Mouse (Mus musculus) stomach, embryonic 14.5 days (tissue): ENCODE results near the gene Unc93b1. TPM values are rescaled to one million over a fixed set of nuclear protein-coding genes. Genes with fewer than 3 reads are reported as not detected.

ENCODE experiments used
- ATAC-seq: fragments of 200-750 bp; cut with Nextera tagmentation; 2 replicates; pipeline ENCODE4 v1.8.0; 2017; ENCODE audit warnings: low read depth, moderate TSS enrichment; ENCODE audit not compliant: insufficient number of reproducible peaks, insufficient read depth, low FRiP score
- H3K27ac ChIP-seq: fragments of 300-500 bp; sonication (generic); 2 replicates; pipeline ENCODE4 v1.5.1; 2014; ENCODE audit warnings: mild to moderate bottlenecking, low read length, moderate library complexity, mixed read lengths
- H3K27me3 ChIP-seq: fragments of 300-500 bp; sonication (generic); 2 replicates; pipeline ENCODE4 v1.6.1; 2014; ENCODE audit warnings: low read length, control low read depth, mixed read lengths; ENCODE audit not compliant: control insufficient read depth, insufficient read depth
- H3K36me3 ChIP-seq: fragments of 300-500 bp; sonication (generic); 2 replicates; pipeline ENCODE4 v1.6.1; 2014; ENCODE audit warnings: mild to moderate bottlenecking, control low read depth, low read length, moderate library complexity, mixed read lengths; ENCODE audit not compliant: control insufficient read depth, insufficient read depth
- H3K4me1 ChIP-seq: fragments of 300-500 bp; sonication (generic); 2 replicates; pipeline ENCODE4 v1.6.1; 2014; ENCODE audit warnings: low read length, control low read depth, mixed read lengths; ENCODE audit not compliant: control insufficient read depth, insufficient read depth
- H3K4me2 ChIP-seq: fragments of 300-500 bp; sonication (generic); replicated peaks from 2 replicates; pipeline ENCODE4 v1.6.1; 2014; ENCODE audit warnings: low read depth, low read length, control low read depth
- H3K4me3 ChIP-seq: fragments of 300-500 bp; sonication (generic); 2 replicates; pipeline ENCODE4 v1.5.1; 2014; ENCODE audit warnings: low read depth, low read length, control low read depth
- H3K9ac ChIP-seq: fragments of 300-500 bp; sonication (generic); replicated peaks from 2 replicates; pipeline ENCODE4 v1.6.1; 2014; ENCODE audit warnings: low read depth, mild to moderate bottlenecking, control low read depth, low read length, moderate library complexity, mixed read lengths
- H3K9me3 ChIP-seq: fragments of 300-500 bp; sonication (generic); 2 replicates; pipeline ENCODE4 v1.6.1; 2016; ENCODE audit warnings: low read depth, low read length, control low read depth; ENCODE audit not compliant: control insufficient read depth
- WGBS: fragments of 180-500 bp; shearing (Covaris S2); extraction: QIAGEN DNeasy Blood & Tissue Kit; methylation state at CpG from one replicate; pipeline ENCODE4 v1.1.7; 2014; 5-methylcytosine and 5-hydroxymethylcytosine counted together
- polyA plus RNA-seq: library from polyadenylated mRNA; unstranded; fragments of >200 nt; fragmentation: Nextera tagmentation; extraction: Ambion mirVana; gene quantifications from 2 replicates; pipeline ENCODE4 v1.2.1, GENCODE M21; 2014

Gene Unc93b1
- polyA plus RNA-seq, 1 experiment from 2014 or later: 15.4 TPM

DNA sequence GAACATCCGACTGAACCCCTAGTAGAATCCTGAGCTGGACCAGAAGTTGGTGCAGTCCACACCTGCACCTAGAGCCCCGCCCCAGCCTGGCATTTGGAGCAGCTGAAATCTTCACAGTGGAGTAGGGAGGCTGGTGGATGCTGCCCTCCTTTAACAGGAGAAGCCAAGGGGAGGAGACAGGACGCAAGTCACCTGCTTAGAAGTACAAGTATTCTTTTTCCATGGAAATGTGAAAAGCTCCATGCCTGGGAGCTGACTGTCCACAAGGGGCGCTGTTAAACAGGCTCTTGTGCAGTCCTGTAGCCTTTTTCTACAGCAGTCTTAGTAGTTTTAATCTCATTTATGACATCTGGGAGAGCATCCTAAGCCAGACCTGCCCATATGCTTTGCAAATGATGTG, 53.8 kb downstream of the Unc93b1 start:
- peaks cover 11% of the 10 kb centered on the region for H3K4me1 ChIP-seq
- ATAC-seq: no peak
- WGBS: 90% methylated on average over 4 of the region's 4 CpGs
- no peaks in the 10 kb centered on the region for H3K9me3 ChIP-seq
- no peak overlapping the region for H3K9ac ChIP-seq
- no peak overlapping the region for H3K4me2 ChIP-seq
- no peaks in the 10 kb centered on the region for H3K27me3 ChIP-seq
- no peak overlapping the region for H3K4me3 ChIP-seq
- no peak overlapping the region for H3K27ac ChIP-seq
- H3K36me3 ChIP-seq: no peaks in the 10 kb centered on the region

DNA sequence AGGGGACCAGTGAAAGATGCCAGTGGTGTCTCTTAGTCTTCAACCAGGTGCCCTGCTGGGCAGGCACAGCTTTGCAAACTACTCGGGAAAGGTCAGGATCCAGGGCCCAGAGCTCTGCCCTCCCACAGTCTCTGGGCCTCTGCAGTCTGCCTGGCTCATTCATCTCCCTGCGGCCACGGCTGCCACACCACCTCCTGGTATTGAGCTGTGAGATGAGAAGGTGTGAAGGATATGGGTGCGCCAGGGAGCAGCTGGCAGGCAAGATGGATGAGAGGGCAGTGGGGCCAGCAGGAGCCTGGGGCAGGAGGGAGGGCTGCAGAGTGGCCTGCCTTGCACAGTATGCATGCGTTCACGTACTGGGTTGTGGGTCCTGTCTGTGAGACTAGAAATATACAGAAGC, 55.8 kb downstream of the Unc93b1 start:
- no peak overlapping the region for H3K9ac ChIP-seq
- WGBS: 17% methylated on average over 6 of the region's 6 CpGs

GRCm38 (mm10) chr19:3991562-3991961, 56.6 kb downstream of the Unc93b1 start:
- H3K9ac ChIP-seq: no peak overlapping the region
- H3K36me3 ChIP-seq: no peaks in the 10 kb centered on the region
- 97% methylated on average over 3 of the region's 3 CpGs for WGBS
- H3K4me2 ChIP-seq: no peak overlapping the region
- peaks cover 5% of the 10 kb centered on the region for H3K4me1 ChIP-seq
- ATAC-seq: no peak
- H3K27ac ChIP-seq: no peak overlapping the region
- no peak overlapping the region for H3K4me3 ChIP-seq
- H3K9me3 ChIP-seq: no peaks in the 10 kb centered on the region
- H3K27me3 ChIP-seq: no peaks in the 10 kb centered on the region

More for the DNA sequence above, 55.8 kb downstream of the Unc93b1 start:
- no peaks in the 10 kb centered on the region for H3K9me3 ChIP-seq
- H3K27ac ChIP-seq: no peak overlapping the region
- no peaks in the 10 kb centered on the region for H3K27me3 ChIP-seq
- H3K36me3 ChIP-seq: no peaks in the 10 kb centered on the region
- peaks cover 7% of the 10 kb centered on the region for H3K4me1 ChIP-seq
- ATAC-seq: no peak
- H3K4me3 ChIP-seq: no peak overlapping the region
- no peak overlapping the region for H3K4me2 ChIP-seq

- H3K36me3 ChIP-seq: no peaks in the 10 kb centered on the region
- H3K27me3 ChIP-seq: no peaks in the 10 kb centered on the region
- H3K4me1 ChIP-seq: peaks cover under 1% of the 10 kb centered on the region; the same call in 1 of the 2 replicates
- H3K27ac ChIP-seq: no peak overlapping the region
- no peak overlapping the region for H3K4me3 ChIP-seq
- no peak overlapping the region for H3K9ac ChIP-seq
- no peak for ATAC-seq
- no peak overlapping the region for H3K4me2 ChIP-seq
- 80% methylated on average over 3 of the region's 3 CpGs for WGBS
- no peaks in the 10 kb centered on the region for H3K9me3 ChIP-seq
These were observed 57.0 kb downstream of the Unc93b1 start for GRCm38 (mm10) chr19:3991966-3992365.

- H3K4me2 ChIP-seq: no peak within 1 kb of the TSS
- no peak within 1 kb of the TSS for H3K4me3 ChIP-seq
- H3K4me1 ChIP-seq: no peaks in the 10 kb centered on the region
- no peak within 1 kb of the TSS for H3K9ac ChIP-seq
- no peaks in the 10 kb centered on the region for H3K9me3 ChIP-seq
- no peak for ATAC-seq
- H3K27me3 ChIP-seq: no peaks in the 10 kb centered on the region
- no peaks in the 10 kb centered on the region for H3K36me3 ChIP-seq
- no peak within 1 kb of the TSS for H3K27ac ChIP-seq
- WGBS: 64% methylated on average over 5 of the region's 5 CpGs
These were observed 57.4 kb downstream of the Unc93b1 start, which contains the start of gene Tbx10 for GRCm38 (mm10) chr19:3992416-3992815. TSS of gene Tbx10 (plus strand) at chr19:3992752.

DNA sequence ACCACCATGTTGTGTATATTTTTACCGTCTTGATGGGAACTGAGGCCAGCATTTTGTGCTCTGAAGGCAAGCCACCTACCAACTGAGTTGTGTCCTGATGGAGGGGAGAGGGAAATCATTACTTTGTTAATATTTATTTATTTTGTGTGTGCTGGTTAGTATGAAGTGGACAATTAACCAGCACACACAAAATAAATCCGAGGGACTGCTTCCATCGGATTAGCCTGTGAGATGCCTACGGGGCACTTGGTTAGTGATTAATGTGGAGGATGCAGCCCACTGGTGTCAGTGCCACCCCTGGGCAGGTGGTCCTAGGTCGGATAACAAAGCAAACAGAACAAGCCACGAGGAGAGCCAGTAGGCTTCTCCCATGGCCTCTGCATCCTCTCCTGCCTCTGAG, 59.9 kb downstream of the Unc93b1 start:
- 58% methylated on average over 6 of the region's 6 CpGs for WGBS
- Histone ChIP-seq H3K27ac (no peak overlapping the region), H3K27me3 (no peaks in the 10 kb centered on the region), H3K4me3 (no peak overlapping the region), H3K9ac (no peak overlapping the region), H3K9me3 (no peaks in the 10 kb centered on the region), H3K36me3 (no peaks in the 10 kb centered on the region), H3K4me2 (no peak overlapping the region), H3K4me1 (peaks cover 6% of the 10 kb centered on the region; the same call in 1 of the 2 replicates)
- no peak for ATAC-seq

GRCm38 (mm10) chr19:3995505-3995904, 60.5 kb downstream of the Unc93b1 start:
- no peak overlapping the region for H3K9ac ChIP-seq
- peaks cover 6% of the 10 kb centered on the region; the same call in 1 of the 2 replicates for H3K4me1 ChIP-seq
- H3K27ac ChIP-seq: no peak overlapping the region
- H3K4me3 ChIP-seq: no peak overlapping the region
- H3K4me2 ChIP-seq: no peak overlapping the region
- no peaks in the 10 kb centered on the region for H3K9me3 ChIP-seq
- no peak for ATAC-seq
- 75% methylated on average over 3 of the region's 3 CpGs for WGBS
- H3K36me3 ChIP-seq: no peaks in the 10 kb centered on the region
- H3K27me3 ChIP-seq: no peaks in the 10 kb centered on the region

- Histone ChIP-seq H3K9me3 (no peaks in the 10 kb centered on the region), H3K9ac (no peak overlapping the region), H3K4me2 (no peak overlapping the region), H3K27ac (no peak overlapping the region), H3K4me3 (no peak overlapping the region), H3K36me3 (no peaks in the 10 kb centered on the region), H3K27me3 (no peaks in the 10 kb centered on the region), H3K4me1 (peaks cover 9% of the 10 kb centered on the region)
- no peak for ATAC-seq
- 71% methylated on average over 7 of the region's 7 CpGs for WGBS
These were observed 61.1 kb downstream of the Unc93b1 start for GRCm38 (mm10) chr19:3996106-3996505.

DNA sequence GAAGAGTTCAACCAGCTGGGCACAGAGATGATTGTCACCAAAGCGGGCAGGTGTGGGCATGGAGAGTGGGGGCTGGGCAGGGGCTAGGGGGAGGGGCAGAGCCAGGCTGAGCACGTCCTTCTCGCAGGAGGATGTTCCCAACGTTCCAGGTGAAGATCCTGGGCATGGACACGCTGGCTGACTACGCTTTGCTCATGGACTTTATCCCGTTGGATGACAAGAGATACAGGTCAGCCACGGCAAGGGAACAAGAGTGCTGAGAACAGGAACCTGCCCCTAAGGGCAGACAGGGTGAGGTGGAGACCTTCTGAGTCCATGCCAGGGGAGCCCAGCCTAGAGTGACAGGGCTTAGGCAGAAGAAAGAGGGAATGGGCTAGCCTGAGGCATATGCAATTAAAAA, 61.8 kb downstream of the Unc93b1 start:
- ATAC-seq: no peak
- H3K4me1 ChIP-seq: peaks cover 15% of the 10 kb centered on the region
- 78% methylated on average over 8 of the region's 8 CpGs for WGBS
- H3K4me2 ChIP-seq: no peak overlapping the region
- no peak overlapping the region for H3K4me3 ChIP-seq
- H3K9me3 ChIP-seq: no peaks in the 10 kb centered on the region
- no peaks in the 10 kb centered on the region for H3K36me3 ChIP-seq
- no peaks in the 10 kb centered on the region for H3K27me3 ChIP-seq
- no peak overlapping the region for H3K9ac ChIP-seq
- H3K27ac ChIP-seq: no peak overlapping the region
